In genomic region chr16:45742615-45743476, GRCm38 (mm10) we compare ENCODE assay signal across 7 mouse cellular contexts. TPM values are rescaled to one million over a fixed set of nuclear protein-coding genes. Genes with fewer than 3 reads are reported as not detected.
DNase-seq lines count a peak whose midpoint lies in the region; ATAC-seq lines count a peak whose summit lies in the region.

Gene Abhd10, minus strand, starts transcription at chr16:45742955.

- H3K27me3 ChIP-seq in embryonic facial prominence, embryonic 11.5 days (ENCODE audit: control insufficient read depth, insufficient read depth, low read length) = no peaks in the 10 kb centered on the region
- no peaks in the 10 kb centered on the region for H3K27me3 ChIP-seq in limb, embryonic 11.5 days (ENCODE audit: control insufficient read depth, insufficient read depth, low read length)
- no peaks in the 10 kb centered on the region for H3K27me3 ChIP-seq in midbrain, embryonic 14.5 days (ENCODE audit: control insufficient read depth, insufficient read depth, low read length)

- peak within 1 kb of the TSS; percentile 58 for H3K4me3 ChIP-seq in embryonic facial prominence, embryonic 11.5 days (ENCODE audit: low read depth, low read length)
- peak within 1 kb of the TSS; percentile 81 for H3K4me3 ChIP-seq in limb, embryonic 11.5 days (ENCODE audit: low read depth, low read length)
- peak within 1 kb of the TSS; percentile 81 for H3K4me3 ChIP-seq in midbrain, embryonic 14.5 days (replicated peaks; ENCODE audit: low read depth, low read length)

- under 1% methylated on average over 51 of the region's 51 CpGs for WGBS in embryonic facial prominence, embryonic 11.5 days
- under 1% methylated on average over 51 of the region's 51 CpGs for WGBS in limb, embryonic 11.5 days
- under 1% methylated on average over 49 of the region's 51 CpGs for WGBS in midbrain, embryonic 14.5 days

- H3K9me3 ChIP-seq in embryonic facial prominence, embryonic 11.5 days (replicated peaks; ENCODE audit: control insufficient read depth, low read length) = no peaks in the 10 kb centered on the region
- H3K9me3 ChIP-seq in limb, embryonic 11.5 days (ENCODE audit: control insufficient read depth, low read length) = no peaks in the 10 kb centered on the region
- no peaks in the 10 kb centered on the region for H3K9me3 ChIP-seq in midbrain, embryonic 14.5 days (ENCODE audit: control insufficient read depth, low read length)

- peak within 1 kb of the TSS; percentile 29 for H3K27ac ChIP-seq in embryonic facial prominence, embryonic 11.5 days (replicated peaks; ENCODE audit: low read depth, low read length)
- peak within 1 kb of the TSS; percentile 87 for H3K27ac ChIP-seq in limb, embryonic 11.5 days (replicated peaks; ENCODE audit: low read depth, low read length)
- H3K27ac ChIP-seq in midbrain, embryonic 14.5 days (replicated peaks; ENCODE audit: low read depth, low read length) = peak within 1 kb of the TSS; percentile 94

- ATAC-seq in embryonic facial prominence, embryonic 11.5 days (replicated peaks; ENCODE audit: insufficient number of reproducible peaks, low FRiP score, low TSS enrichment, low read depth) = peak; percentile 97
- ATAC-seq in granulocyte monocyte progenitor cell, adult 5-6 weeks (replicated peaks; ENCODE audit: poor library complexity, severe bottlenecking) = peak; percentile 92
- ATAC-seq in limb, embryonic 11.5 days (ENCODE audit: insufficient number of reproducible peaks, low FRiP score, low TSS enrichment, low read depth) = peak; percentile 98
- ATAC-seq in midbrain, embryonic 14.5 days (ENCODE audit: low FRiP score, low TSS enrichment) = peak; percentile 97

- no peaks in the 10 kb centered on the region for H3K4me1 ChIP-seq in embryonic facial prominence, embryonic 11.5 days (ENCODE audit: control insufficient read depth, insufficient read depth, low read length)
- peaks cover 2% of the 10 kb centered on the region; the same call in 1 of the 2 replicates for H3K4me1 ChIP-seq in limb, embryonic 11.5 days (ENCODE audit: control insufficient read depth, insufficient read depth, low read length)
- H3K4me1 ChIP-seq in midbrain, embryonic 14.5 days (ENCODE audit: control insufficient read depth, insufficient read depth, low read length) = peaks cover 16% of the 10 kb centered on the region

- peak within 1 kb of the TSS; percentile 76 for H3K9ac ChIP-seq in embryonic facial prominence, embryonic 11.5 days (replicated peaks; ENCODE audit: low read length)
- H3K9ac ChIP-seq in limb, embryonic 11.5 days (ENCODE audit: low read length) = peak within 1 kb of the TSS; percentile 96
- peak within 1 kb of the TSS; percentile 94 for H3K9ac ChIP-seq in midbrain, embryonic 14.5 days (replicated peaks; ENCODE audit: low read length)

- peak within 1 kb of the TSS; percentile 46 for H3K4me2 ChIP-seq in embryonic facial prominence, embryonic 11.5 days (ENCODE audit: low read depth, low read length)
- peak within 1 kb of the TSS; percentile 56 for H3K4me2 ChIP-seq in limb, embryonic 11.5 days (ENCODE audit: low read depth, severe bottlenecking)
- peak within 1 kb of the TSS; percentile 72 for H3K4me2 ChIP-seq in midbrain, embryonic 14.5 days (ENCODE audit: low read length)

- peak; percentile 99 for DNase-seq in adrenal gland, postnatal 14 days
- peak; percentile 95 for DNase-seq in embryonic facial prominence, embryonic 11.5 days (ENCODE audit: low spot score)
- peak; percentile 96 for DNase-seq in kidney, adult 18-20 months
- DNase-seq in limb, embryonic 11.5 days (ENCODE audit: low spot score) = peak; percentile 98
- DNase-seq in midbrain, embryonic 14.5 days = peak; percentile 98
- DNase-seq in spleen, adult 18-20 months = peak; percentile 94 to 96

- no peaks in the 10 kb centered on the region for H3K36me3 ChIP-seq in embryonic facial prominence, embryonic 11.5 days (replicated peaks; ENCODE audit: control insufficient read depth, insufficient read depth, low read depth, low read length)
- no peaks in the 10 kb centered on the region for H3K36me3 ChIP-seq in limb, embryonic 11.5 days (ENCODE audit: control insufficient read depth, insufficient read depth, low read length)
- H3K36me3 ChIP-seq in midbrain, embryonic 14.5 days (ENCODE audit: control insufficient read depth, insufficient read depth, low read length) = no peaks in the 10 kb centered on the region

RNA-seq across cellular contexts. Expression of gene Abhd10, which starts in this region (rescaled TPM):
- total RNA-seq in adrenal gland, postnatal 14 days (2021) = 25.0 and 25.9 TPM in 2 replicates
- polyA plus RNA-seq in embryonic facial prominence, embryonic 11.5 days (2014; fragmentation: Nextera tagmentation; extraction: Ambion mirVana) = 36.9 and 40.6 TPM in 2 replicates
- 22.2 and 29.3 TPM in 2 replicates for total RNA-seq in granulocyte monocyte progenitor cell, adult 5-6 weeks (2014; fragmentation: Nextera tagmentation)
- total RNA-seq in granulocyte monocyte progenitor cell, adult 5-6 weeks (2017) = 13.3 and 19.6 TPM in 2 replicates
- 33.6 and 39.5 TPM in 2 replicates for polyA plus RNA-seq in limb, embryonic 11.5 days (2014; fragmentation: Nextera tagmentation; extraction: Ambion mirVana)
- polyA plus RNA-seq in midbrain, embryonic 14.5 days (2014; fragmentation: Nextera tagmentation; extraction: Ambion mirVana) = 43.8 and 44.6 TPM in 2 replicates

Comparison
In these comparisons a context has a peak if more than half of its experiments do, and no peak if none do; other contexts are left out.
1. Peak in every context shown above with its lines: DNase-seq, ATAC-seq, H3K4me3 ChIP-seq and H3K27ac ChIP-seq.
2. H3K27ac ChIP-seq: peak in every context shown above with its lines; median percentile 94 in midbrain, embryonic 14.5 days; 87 in limb, embryonic 11.5 days; 29 in embryonic facial prominence, embryonic 11.5 days.